Mouse (Mus musculus): ENCODE measurements around the gene March4.

GRCm38 (mm10) chr1:72491307-72491706, 45.4 kb downstream of the March4 start:
- TF ChIP-seq EP300 (optimal IDR thresholded peaks at IDR 0.05) (no peak), CTCF (IDR thresholded peaks at IDR 0.05; ENCODE audit: low read depth) (no peak)
